Mouse (Mus musculus) brain, embryonic 14.5 days (tissue): ENCODE results near the gene Kcnab2.

Source experiments
- CTCF ChIP-seq: fragments of 200-500 bp; IDR thresholded peaks from 2 replicates; pipeline ENCODE4 v1.5.1; 2012; ENCODE audit warnings: inconsistent platforms, mild to moderate bottlenecking, moderate library complexity, borderline replicate concordance; ENCODE audit not compliant: insufficient read depth, insufficient read length; ENCODE audit errors: extremely low read depth
- POLR2A ChIP-seq: fragments of 200-500 bp; IDR thresholded peaks from 2 replicates; pipeline ENCODE4 v1.6.1; 2012; ENCODE audit warnings: mild to moderate bottlenecking, inconsistent platforms, borderline replicate concordance; ENCODE audit not compliant: poor library complexity, insufficient read depth, insufficient read length, severe bottlenecking; ENCODE audit errors: extremely low read depth

GRCm38 (mm10) chr4:152480426-152480825 is 2.8 kb upstream of the Kcnab2 start:
- TF ChIP-seq CTCF: no peak
- no peak for TF ChIP-seq POLR2A
